Mouse (Mus musculus) brain, embryonic 14.5 days (tissue): ENCODE results near the gene Rcc1. TPM values are rescaled to one million over a fixed set of nuclear protein-coding genes. Genes with fewer than 3 reads are reported as not detected.

Source experiments
- DNase-seq: peaks from one replicate; pipeline ENCODE4 v3.0.0-alpha.2; 2011; ENCODE audit warnings: low read depth
- CTCF ChIP-seq: fragments of 200-500 bp; IDR thresholded peaks from 2 replicates; pipeline ENCODE4 v1.5.1; 2012; ENCODE audit warnings: inconsistent platforms, mild to moderate bottlenecking, moderate library complexity, borderline replicate concordance; ENCODE audit not compliant: insufficient read depth, insufficient read length; ENCODE audit errors: extremely low read depth
- POLR2A ChIP-seq: fragments of 200-500 bp; IDR thresholded peaks from 2 replicates; pipeline ENCODE4 v1.6.1; 2012; ENCODE audit warnings: mild to moderate bottlenecking, inconsistent platforms, borderline replicate concordance; ENCODE audit not compliant: poor library complexity, insufficient read depth, insufficient read length, severe bottlenecking; ENCODE audit errors: extremely low read depth
- polyA plus RNA-seq: library from polyadenylated mRNA; depleted of rRNA; stranded (reverse); fragments of >200 nt; gene quantifications from 2 replicates; pipeline ENCODE4 v1.2.3, GENCODE M21; 2012

Rcc1 gene
- polyA plus RNA-seq, 1 experiment, result 21.2 TPM

DNA sequence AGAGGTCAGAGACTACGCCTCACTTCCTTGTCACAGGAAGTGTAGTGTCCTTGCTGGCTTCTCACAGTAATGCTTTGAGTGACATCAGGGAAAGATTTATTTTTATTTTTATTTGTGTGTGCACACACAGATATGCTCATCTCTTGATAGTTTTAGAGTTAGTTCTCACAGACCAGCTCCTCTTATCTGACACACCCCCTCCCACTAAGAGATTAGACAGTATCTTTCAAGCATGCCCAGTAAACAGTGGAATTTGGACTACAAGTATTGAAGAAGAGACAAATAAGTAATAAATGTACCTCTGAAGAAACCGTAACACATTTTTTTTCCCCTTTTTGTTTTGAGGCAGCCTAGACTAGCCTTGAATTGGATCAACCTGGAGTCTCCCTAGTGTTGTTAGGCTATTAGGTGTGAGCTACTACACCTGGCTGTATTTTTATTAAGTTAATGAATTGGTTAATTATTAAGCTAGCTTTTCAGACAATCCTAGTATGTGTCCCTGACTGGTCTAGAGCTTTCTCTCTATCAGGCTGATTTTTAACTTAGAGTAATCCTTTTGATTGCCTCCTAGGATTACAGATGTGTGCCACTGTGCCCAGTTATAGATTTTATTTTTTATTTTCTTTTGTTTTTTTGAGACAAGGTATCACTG, 27.7 kb upstream of the Rcc1 start:
- TF ChIP-seq CTCF (no peak), POLR2A (no peak)
- DNase-seq, result no peak

DNA sequence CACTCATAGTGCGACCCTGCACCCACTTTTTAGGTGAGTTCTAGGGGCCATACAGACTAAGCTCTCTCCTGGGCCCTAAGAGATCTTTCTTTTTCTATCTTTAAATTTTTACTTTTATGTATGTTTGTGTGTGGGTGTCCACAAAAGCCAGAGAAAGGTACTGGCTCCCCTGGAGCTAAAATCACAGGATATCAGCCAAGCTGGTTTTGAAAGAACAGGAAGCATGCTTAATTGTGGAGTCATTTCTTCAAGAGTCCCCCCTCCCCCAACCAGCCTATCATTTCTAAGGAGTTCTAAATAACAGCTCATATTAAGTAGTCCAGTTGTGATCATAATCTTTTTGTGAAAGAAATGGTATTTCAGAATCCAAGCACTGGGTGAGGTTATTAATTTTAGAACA, 20.4 kb upstream of the Rcc1 start:
- DNase-seq, result no peak
- no peak for TF ChIP-seq CTCF
- TF ChIP-seq POLR2A, result no peak

DNA sequence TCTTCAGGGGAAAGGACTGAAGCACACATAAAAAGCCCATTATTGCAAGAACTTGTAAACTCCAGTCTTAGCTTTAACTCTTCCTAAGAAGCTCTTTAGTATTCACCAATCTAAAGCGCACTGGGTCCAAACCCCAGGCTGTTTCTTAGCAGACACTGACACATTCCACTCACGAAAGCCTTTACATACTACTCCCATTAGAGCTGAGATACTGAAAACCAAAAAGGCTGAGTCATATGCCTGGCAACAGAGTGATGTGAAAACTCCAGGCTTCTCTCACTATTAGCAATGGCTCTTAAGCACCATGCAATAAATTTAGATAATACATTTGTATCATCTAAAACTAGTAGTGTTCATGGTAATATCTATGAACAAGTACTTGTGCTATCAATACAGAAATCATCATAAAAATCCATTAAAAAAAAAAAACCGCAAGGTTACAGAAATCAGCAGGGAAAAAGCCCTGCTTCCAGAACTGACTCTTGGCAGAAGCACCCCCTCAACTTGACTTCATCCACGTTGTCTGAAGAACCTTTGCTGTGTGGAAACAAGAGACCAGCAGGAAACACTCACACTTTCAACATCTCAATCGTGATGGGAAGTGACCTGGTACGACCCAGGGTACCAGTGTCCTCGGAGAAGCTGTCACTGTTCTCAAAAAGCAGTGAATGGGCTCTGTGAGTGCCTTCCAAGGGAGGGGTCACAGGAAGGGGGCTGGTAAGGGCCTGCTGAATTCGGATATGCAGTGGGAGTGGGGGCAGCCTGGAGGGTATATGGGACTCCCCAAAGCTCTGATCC, 16.7 kb upstream of the Rcc1 start:
- no peak for TF ChIP-seq POLR2A
- DNase-seq, result no peak

DNA sequence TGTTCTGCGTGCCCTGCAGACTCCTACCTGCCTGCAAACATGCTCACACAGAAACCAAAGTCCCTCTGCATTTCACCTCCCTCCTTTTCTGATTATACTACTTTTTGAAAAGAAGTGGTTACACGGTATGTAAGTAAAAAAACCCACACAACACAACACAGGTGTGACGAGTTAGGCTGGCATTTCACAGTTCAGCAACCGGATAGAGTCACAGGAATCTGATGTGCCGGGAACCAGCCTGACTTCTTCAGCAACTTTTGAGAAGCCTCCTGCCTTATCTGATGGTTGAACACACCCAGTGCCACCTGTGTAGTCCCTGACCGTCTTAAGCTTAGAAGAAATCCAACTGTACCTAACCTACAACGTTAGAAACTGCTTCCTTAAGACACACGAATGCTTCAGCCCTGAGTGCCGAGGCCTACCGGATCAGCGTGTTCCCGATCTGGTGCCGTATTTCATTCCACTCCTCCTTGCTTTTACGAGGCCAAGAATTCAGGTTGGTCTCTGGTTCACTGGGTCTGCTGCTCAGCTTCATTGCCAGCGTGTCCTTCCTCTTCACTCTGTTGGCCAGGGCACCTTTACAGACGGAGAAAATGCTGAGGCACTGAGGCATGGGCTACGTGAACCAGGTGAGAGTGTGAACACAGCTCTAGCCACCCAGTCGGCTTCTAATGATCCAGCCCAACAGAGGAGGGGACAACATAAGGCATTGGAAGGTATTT, 14.2 kb upstream of the Rcc1 start:
- no peak for DNase-seq
- TF ChIP-seq CTCF (no peak), POLR2A (no peak)

DNA sequence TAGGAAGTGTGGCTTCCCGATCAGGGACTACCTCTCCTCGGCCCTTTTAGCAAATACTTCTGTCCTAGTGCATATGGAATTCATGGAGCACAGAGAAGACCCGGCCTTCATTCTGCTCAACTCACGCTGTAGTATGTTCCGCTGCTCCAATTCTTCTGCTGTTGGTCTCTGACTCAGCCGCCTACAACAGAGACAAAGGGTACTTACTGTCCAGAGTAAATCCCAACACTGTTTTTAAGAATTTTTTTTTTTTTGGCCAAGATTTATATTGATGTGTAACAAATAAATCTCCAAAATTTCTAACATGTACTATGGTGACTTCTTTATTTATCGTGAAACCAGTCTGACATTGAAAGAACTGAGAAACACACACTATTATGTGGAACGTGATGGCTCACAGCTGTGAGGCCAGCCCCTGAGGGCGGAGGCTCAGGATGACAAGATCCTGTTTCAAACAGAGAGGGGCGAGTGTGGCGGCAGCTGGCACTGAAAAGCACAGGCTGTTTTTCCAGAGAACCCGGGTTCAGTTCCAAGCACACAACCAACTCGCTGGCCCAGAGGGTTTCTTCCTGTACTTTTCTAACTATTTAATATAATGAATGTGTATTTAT, 12.2 kb upstream of the Rcc1 start:
- TF ChIP-seq POLR2A (no peak), CTCF (no peak)

DNA sequence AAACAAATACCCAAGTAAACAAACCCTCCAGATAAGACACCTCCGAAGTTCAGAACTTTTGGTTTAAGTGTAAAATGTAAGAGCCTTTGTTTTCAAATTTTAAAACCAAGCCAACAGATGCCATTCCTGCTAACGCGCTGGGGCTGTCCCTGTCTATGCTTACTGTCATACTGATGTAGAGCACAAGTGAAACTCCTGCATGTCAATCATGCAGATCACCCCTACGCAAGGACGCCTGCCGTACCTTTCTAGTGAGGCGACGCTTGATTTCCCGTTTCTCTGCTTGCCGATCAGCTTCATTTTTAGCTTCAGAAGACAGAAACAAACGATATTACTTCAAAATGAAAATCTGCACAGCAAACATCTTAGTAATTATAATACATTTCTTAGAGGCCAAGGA, 10.1 kb upstream of the Rcc1 start:
- no peak for DNase-seq
- no peak for TF ChIP-seq CTCF
- TF ChIP-seq POLR2A, result no peak

More for the DNA sequence above, 12.2 kb upstream of the Rcc1 start:
- DNase-seq, result no peak

DNA sequence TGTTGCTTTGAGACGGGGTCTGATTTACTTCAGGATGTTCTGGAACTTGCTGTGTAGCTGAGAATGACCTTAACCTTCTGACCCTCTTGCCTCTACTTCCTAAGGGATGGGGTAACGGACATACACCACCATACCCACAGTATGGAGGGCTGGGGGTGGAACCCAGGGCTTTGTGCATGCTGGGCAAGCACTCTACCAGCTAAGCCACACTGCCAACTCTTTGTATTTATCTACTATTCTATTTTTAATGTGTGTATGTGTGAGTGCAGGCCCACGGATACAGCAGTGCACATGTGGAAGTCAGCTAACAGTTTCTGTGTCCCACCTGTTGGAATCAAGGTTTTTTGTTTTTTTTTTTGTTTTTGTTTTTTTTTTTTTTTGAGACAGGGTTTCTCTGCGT, 6.1 kb upstream of the Rcc1 start:
- no peak for DNase-seq
- TF ChIP-seq POLR2A (no peak), CTCF (no peak)

DNA sequence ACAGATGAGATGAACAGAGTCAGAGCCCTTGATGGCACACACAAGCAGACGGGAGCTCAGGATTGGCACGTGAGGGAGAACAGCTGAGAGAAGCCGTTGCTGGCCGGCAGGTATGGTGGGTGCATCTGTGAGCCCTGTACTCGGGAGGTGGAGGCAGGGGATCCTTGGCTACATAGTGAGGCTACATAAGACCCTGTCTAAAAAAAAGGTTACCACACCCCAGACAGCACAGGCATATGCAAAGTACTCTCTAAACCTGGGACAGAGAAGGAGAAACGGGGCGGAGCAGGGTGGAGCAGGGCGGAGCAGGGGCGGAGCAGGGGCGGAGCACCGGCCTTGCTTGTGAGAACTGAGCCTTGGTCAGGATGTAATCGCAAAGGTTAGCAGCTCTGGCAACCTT, 2.8 kb upstream of the Rcc1 start:
- no peak for DNase-seq
- TF ChIP-seq POLR2A, result no peak
- TF ChIP-seq CTCF, result no peak

DNA sequence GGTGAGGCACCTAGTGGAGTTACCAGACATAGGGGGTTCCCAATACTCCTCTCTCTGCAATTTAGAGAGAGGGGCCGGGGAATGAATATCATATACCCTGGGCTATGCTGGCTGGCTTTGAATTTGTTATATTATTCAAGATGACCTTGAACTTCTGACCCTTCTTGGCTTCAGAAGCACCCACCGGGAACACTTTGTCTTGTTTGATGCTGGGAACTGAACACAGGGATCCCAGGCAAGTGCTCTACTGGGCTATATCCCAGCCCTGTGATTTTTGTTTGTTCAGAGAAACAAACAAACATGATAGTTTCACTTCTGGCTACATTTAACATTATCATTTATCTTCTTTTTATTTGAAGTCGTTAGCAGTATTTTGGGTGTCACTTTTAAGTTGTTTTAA, 2.0 kb upstream of the Rcc1 start:
- DNase-seq, result no peak
- TF ChIP-seq CTCF (no peak), POLR2A (no peak)

DNA sequence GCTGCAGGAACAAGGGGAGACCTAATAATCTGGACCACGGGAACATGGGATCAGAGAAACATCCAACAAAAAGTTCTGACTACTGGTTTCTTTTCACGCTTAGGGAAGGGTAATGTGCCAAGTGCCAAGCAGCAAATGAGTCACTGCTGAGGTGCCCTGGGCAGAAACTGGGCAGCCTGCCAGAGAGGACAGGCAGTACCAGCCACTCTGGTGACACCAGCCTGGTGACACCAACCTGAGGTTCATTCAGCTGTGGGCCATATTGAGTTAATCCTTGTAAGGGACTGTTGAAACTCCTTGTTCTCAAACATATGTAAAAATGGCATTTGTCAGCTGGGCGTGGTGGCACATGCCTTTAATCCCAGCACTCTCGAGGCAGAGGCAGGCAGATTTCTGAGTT, 1.2 kb upstream of the Rcc1 start:
- no peak for DNase-seq
- no peak for TF ChIP-seq CTCF
- TF ChIP-seq POLR2A, result no peak

DNA sequence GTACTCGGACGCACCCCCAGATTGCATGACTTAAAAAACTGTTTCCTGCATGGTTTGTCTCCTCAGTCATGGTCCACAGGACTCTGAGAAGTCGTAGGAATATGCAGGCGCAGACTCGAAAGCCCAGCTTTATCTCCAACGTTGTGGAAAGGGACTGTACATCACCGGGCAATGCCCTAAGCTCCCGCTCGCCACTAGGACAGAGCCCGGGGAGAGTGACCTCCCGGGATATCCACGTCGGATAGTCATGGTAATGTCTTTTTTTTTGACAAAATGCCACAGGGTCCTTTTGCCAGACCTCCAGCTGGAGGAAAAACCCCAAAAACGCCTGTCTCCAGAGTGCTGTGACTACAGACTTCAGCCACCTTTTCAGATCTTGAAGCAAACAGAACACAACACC, 666 bp downstream of the Rcc1 start:
- DNase-seq, result peak; percentile 15
- no peak for TF ChIP-seq CTCF
- TF ChIP-seq POLR2A, result no peak

DNA sequence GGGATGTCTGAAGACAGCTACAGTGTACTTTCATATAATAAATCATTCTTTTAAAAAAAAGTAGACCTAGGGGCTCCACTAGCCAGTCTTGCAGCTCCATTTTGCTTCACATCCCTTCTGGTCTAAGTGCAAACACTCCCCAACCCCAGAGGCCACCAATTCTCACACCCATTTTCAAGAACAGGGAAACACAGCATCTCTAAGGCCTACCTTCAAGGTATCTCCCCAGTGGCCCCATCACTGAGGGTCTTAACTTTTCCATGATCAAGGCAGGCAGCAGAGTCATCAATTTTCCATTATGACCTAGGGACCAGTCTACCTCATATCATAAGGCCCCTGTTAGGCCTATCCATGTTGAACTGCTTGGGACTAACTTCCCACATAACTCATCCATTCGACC, 2.0 kb downstream of the Rcc1 start:
- TF ChIP-seq CTCF (no peak), POLR2A (no peak)
- DNase-seq, result no peak

DNA sequence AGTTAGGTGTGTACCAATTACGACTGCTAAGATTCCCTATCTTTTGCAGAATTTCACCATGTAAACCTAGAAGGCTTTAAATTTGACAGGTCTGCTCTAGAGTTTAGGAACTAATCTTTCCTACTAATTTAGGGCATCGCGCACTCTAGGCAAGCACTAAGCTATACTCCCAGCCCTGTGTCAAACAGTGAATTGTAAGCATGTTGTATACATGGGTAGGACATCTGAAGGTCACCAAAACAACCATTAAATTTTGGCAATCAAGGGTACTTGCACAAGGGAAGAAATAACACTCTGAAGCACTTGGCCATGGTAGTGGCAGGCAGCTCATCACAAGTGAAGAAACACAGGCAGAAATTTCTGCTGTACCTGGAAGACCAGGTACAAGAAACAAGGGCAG, 2.6 kb downstream of the Rcc1 start:
- TF ChIP-seq POLR2A, result no peak
- TF ChIP-seq CTCF, result no peak
- DNase-seq, result no peak
